Mouse (Mus musculus) common myeloid progenitor, adult 5-6 weeks (primary cell): ENCODE measurements around the gene Nrxn1. TPM values are rescaled to one million over a fixed set of nuclear protein-coding genes. Genes with fewer than 3 reads are reported as not detected.

Source experiments
- ATAC-seq: replicated peaks from 2 replicates; pipeline ENCODE4 v1.8.0; 2016; ENCODE audit warnings: low read depth, mild to moderate bottlenecking, moderate TSS enrichment, inconsistent platforms; ENCODE audit not compliant: poor library complexity, severe bottlenecking
- total RNA-seq: library from RNA; stranded (forward); fragments of 200-1000, 187-1606 nt; gene quantifications from 2 replicates; pipeline ENCODE4 v1.2.3, GENCODE M21; 2017

Nrxn1 gene
- total RNA-seq, 1 experiment from 2014 or later: 17.0 TPM

GRCm38 (mm10) chr17:90456748-90457147 is 636.1 kb downstream of the Nrxn1 start:
- no peak for ATAC-seq

GRCm38 (mm10) chr17:90455904-90456303 is 637.0 kb downstream of the Nrxn1 start:
- peak; percentile 67 for ATAC-seq

DNA sequence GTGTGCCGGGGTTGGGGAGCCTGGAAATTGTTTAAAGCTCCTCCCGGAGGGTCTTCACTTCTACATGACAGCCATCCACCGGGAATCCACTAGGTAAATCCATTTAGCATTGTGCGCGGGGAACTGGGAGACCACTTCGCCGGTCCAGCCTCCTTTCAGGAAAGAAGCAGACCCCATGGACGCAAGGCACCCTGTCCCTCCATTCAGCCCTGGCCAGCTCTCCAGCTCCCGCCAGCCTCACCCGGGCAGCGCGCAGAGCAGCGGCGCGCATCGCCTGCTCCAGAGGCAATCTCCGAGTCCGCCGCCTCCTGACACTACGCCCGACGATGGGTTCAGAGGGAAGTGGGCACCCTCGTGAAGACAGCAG is 637.5 kb downstream of the Nrxn1 start:
- ATAC-seq: peak; percentile 71

- peak; percentile 58 for ATAC-seq
These were observed 638.0 kb downstream of the Nrxn1 start for GRCm38 (mm10) chr17:90454738-90455408.

DNA sequence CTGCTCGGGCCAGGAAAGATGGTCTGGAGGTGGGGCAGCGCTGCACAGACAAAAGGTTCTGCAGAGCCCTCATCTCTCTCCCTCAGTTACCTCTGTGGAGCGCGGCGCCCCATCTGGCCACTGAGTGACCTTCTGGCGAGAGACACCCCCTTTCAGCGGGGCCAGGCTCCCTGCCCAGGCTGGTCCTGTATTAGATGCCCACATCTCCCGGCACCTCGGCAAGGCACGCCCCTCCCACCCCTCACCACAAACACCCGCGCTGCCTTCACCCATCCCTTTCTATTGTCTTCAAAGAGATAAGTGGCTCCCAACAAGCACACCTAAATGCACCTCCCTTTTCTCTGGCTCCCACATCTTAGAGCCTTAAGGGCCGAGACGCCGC is 638.5 kb downstream of the Nrxn1 start:
- ATAC-seq: no peak

DNA sequence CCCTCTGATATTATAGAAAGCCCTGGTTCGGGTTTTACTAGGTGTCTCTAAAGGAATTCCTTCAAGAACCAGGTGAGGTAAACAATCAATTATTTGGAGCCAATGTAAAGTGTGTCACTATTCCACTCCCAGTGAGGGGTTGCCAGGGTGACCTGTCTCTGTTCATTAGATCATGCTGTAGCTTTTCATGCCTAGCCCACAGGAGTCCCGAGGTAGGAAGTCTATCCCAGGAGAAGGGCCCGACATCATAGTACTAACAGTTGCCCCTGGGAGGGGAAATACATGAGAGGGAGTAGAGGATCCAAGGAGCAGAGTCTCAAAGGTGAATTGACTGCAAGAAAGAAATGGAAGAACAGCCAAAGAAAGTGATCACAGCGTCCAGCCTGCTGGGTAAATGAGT is 639.6 kb downstream of the Nrxn1 start:
- no peak for ATAC-seq

DNA sequence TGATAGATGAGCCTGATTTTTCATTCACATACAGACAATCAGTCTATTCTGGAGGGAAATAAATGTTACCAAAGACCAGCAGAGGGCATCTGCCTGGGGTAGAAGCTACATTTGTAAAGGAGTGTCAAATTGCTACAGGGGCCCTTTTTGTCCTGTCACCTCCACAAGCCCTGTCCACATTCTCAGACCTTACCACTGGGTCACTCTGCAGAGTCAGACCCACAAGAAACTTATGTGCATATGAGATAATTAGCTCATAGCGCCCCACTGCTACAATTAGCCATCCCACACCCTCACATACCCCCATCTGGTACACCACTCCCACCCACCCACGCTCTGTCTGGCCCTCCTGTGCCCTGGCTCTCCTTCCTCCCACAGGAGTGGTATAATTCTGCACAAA is 640.1 kb downstream of the Nrxn1 start:
- ATAC-seq: no peak

GRCm38 (mm10) chr17:90451384-90451783 is 641.5 kb downstream of the Nrxn1 start:
- ATAC-seq: no peak

DNA sequence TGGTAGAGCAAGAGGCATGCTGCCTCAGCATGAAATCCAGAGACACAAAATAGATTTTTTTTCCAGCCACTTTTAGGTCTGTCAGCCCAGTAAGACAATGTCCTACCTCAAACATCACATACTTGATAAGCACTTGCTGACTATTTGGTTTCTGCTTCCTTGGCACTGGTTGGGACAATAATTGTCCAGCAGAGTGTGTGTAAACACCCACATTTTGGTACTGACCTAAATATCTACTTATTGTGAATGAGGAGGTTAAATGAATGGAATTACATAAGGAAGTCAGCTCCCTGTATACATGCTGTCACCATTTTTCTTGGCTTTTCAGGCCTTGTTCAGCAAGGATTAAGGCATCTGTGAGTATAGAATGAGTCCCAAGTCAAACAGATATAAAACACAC is 649.8 kb downstream of the Nrxn1 start:
- no peak for ATAC-seq

GRCm38 (mm10) chr17:90435836-90436235 is 657.0 kb downstream of the Nrxn1 start:
- no peak for ATAC-seq

- ATAC-seq: no peak
These were observed 657.5 kb downstream of the Nrxn1 start for GRCm38 (mm10) chr17:90435371-90435770.

DNA sequence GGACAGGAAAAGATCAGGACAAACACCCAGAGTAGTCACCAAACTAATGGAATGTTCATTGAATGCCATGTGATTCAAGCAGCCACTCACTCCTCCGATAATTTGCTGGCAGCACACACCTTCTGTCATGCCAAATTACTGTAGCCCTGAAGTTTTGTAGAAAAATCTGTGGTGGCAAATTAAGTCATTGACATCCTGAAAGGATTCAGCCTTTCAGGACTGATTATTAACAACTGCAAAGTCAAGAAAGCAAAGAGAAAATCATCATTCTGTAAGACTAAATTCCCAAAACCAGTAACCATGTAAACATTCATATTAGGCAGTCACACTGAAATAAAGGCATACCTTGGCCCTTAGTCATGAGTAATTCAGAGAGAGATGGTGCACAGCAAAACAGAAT is 662.7 kb downstream of the Nrxn1 start:
- no peak for ATAC-seq

- ATAC-seq: no peak
These were observed 666.9 kb downstream of the Nrxn1 start for GRCm38 (mm10) chr17:90425974-90426373.

DNA sequence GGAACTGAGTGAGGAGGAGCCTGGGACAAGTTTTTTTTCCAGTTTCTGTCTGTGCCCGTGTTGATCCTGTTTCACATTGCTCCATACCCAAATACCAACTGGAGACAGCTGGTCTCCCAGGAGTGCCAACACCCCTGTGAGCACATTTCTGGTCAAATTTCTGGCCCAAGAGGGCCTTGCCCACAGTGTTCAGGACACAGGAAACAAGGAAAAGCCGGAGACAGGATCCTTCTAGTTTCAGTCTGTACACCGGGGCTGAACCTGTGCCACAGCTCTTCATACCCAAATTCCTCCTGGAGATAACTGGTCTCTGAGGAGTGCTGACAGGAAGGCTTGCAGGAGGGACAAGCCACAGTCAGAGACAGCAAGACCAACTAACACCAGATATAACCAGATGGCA is 670.3 kb downstream of the Nrxn1 start:
- ATAC-seq: no peak

DNA sequence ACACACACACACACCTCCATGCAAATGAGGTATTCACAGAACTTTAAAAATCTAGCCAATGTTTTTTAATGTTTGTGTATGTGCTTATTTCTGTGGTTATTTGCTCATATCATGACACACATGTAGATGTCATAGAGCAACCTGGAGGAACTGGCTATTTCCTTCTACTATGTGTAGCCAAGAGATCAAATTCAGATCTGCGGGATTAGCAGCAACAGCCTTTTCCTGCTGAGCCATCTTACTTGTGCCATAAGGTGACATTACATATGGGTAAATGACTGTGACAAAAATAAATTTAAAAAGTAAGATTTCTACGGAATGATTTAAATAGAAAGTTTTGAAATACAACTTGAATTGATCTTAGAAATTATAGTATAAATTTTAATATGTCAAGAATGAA is 672.1 kb downstream of the Nrxn1 start:
- no peak for ATAC-seq

DNA sequence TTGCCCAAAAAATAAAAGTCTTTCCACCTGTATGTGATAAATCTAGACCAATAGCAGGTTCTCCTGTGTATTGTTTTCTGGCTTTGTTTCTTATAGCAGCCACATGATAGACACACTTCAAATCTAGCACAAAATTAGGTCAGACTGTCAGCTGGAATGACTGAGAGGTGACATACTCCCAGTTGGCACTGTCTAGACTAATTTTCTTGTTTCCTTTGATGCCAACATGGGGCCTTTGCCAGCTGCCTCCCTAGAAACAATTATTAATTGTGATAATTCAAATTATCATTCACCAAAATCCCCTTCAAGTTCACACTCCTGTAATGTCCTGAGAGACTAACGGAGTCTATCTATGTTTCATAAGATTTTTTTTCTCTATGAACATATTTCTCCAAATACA is 673.3 kb downstream of the Nrxn1 start:
- no peak for ATAC-seq

- no peak for ATAC-seq
These were observed 696.5 kb downstream of the Nrxn1 start for GRCm38 (mm10) chr17:90396357-90396756.

GRCm38 (mm10) chr17:90394606-90395005 is 698.3 kb downstream of the Nrxn1 start:
- no peak for ATAC-seq

DNA sequence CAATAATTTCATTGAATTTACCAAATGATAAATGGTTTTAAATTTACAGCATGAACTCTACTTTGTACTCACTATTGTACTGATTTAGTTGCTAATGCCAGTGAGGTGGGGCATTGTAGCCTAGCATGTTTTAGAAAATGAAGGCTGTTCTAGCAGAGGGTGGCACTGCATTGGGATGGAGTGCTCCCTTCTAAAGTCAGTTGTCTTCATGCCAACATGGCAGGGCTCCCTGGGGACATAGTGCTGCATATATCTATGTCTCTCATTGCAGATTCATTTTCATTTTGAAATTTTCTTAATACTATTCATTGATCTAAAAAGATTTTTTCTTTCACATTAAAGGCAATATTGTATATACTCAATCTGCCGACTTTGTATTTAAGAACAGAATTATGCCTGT is 700.1 kb downstream of the Nrxn1 start:
- ATAC-seq: no peak

DNA sequence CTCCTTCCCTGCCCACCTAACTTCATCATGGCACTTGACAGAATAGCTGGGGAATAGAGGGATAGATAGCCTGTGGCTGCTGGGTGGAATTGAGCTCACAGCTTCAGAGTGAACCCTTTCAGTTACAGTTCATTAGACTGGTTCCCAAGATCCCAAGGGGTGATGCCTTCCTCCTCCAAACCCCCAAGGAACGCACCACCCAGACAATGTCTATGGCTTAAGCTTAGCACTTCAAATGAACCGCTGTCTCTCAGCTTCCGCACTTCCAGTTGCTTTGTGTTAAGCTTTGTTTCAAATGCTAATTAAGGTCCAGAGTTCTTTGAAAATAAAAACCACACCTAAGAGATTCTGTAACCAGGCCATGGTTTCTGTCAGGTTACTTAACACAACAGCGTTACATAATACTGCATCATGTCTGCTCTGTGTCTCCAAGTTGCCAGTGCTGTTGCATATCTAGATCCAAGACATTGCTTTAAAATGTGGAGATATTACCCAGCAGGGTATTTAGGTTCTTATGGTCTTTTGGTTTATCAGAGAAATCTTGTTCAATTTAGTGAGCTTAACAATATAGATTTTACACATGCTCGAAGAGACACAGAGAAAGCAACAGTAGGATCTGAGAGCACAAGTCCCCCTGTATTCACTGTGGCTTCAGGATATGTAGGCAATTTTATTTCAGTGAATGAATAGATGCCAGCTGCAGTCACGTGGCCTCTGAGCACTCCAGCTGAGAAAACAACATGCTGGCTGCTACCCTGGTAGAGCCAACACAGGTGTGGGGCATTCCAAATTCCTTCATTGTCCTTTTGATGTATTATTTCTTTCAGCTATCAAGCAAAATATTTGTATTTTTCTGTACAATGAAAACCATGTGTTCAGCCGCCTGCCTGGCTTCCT is 702.3 kb downstream of the Nrxn1 start:
- ATAC-seq: no peak

DNA sequence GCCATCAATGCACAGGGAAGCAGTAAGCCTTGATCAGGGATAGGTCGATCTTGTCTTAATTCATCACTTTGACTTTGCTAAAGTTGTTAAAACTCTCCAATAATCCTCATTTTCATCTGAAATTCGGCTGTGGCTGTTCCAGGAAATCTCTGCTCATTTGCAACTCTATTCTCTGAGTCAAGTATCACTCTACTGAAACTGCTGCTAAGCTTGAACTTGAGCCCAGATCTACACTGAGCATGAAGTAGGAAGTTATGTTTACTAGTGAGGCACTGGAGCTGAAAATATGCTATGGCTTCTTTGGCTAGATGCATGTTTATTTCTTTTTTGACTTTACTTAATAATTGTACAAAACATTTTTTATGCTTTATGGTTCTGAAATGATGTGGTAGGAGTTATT is 708.0 kb downstream of the Nrxn1 start:
- ATAC-seq: no peak
